Mouse (Mus musculus): ENCODE results near the gene Dynlt1a.
A peak's percentile ranks its signal among the peaks of the same experiment; 100 is the strongest.
"Not testable (repeated sequence)": the region's sequence is repeated elsewhere in the genome, so short reads cannot be mapped to it uniquely, and the experiment has no call there.

Dynlt1a gene

DNA sequence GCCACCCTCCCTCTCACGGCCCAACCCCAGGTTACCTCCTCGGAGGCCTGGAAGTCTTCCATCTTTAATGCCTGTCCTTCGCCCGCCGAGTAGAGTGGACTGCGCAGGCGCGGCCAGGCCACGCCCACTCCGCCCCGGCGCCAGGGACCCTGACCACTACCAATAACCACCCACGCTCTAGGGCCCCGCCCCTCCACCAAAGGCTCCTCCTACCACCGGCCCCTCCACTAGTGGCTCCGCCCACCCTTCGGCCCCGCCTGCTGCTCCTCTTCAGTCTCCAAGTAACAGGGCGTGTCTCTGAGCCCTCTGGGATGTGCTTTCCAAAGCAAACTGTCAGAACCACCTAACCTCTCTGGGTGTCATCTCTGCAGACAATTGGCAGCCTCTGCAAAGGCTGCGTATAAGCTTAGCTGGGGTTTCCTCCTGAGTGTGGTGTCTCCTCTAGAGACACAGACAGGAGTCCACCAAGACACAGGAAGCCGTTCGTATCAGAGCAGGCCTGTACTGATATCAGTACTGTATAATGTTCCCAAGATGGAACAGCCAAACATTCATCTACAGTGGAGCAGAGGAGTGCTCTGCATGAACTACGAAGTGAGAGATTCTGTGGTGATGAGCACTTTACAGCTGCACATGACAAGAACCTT is at the start of gene Dynlt1a:
Gene Dynlt1a, minus strand, starts transcription at position 162 of the 647 bp plus-strand sequence.
- DNase-seq (ENCODE audit: low spot score in 2 of 2) = peak; percentile 100

DNA sequence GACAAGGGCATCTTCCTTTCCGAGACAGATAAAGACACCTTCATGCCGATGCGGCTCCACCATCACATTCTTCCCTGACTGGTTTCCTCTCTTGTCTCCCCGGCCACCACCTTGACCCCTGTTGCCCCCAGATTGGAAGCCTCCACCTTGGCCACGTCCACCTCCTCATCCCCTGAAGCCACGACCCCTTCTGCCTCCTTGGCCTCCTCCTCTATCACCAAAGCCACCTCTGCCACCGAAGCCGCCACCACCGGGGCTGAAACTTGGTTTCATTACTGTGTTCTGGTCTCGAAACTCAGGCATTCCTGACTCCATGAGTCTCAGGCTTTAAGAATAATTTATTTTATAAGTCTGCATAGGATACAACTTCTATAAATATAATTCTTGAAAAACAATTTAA is 38.0 kb upstream of the Dynlt1a start:
- DNase-seq (ENCODE audit: low spot score in 2 of 2) = peak; percentile 6 to 34

DNA sequence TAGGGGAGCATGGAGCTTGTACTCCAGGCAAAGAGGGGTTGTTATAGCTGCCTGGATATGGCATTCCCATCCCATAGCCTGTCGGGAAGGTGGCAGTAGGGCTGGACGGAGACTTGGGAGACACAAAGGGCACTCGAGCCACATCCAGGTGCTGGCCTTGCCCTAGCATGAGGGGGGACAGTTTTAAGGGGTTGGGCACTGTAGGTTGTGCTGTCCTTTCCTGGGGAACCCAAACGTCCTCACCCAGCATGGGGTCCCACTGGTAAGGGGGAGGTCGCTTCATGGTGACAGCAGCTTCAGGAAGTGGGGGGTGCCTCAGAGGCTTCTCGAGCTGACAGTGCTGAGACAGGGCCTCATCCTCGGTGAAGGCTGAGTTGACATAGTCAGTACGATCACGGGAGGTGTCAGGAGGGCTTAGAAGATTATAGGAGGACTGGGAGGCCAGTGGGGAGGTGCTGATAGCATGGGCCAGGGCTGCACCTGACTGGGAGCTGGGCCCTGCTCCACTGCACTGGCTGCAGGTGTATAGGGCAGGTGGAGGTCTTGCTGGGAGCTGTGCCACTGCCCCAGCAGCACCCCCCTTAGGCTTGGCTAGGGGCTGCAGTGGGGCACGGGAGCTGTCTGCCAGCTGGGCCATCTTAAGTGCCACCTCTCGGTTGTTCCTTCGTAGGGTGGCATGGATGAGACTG is 25.4 kb upstream of the Dynlt1a start:
- not testable (repeated sequence) for DNase-seq (ENCODE audit: low spot score in 2 of 2)

DNA sequence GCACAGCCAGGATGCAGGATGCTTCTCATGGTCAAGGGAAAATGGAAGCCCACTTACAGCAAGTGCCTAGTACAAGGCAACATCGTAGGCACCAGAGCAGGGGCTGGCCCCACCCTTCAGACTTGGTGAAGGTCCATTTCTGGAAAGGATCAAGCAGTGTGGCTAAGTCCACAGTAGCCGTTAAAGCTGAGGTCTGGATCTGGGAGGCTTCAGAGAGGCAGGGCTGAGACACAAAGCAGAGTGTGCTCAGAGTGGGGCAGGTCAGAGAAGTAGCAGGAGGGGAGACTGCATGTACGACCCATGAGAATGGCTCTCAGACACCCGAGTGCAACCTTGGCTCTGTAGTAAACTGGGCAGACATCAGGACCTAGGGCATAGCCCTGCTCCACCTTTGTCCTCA is 11.7 kb upstream of the Dynlt1a start:
- not testable (repeated sequence) for DNase-seq (ENCODE audit: low spot score in 2 of 2)

DNA sequence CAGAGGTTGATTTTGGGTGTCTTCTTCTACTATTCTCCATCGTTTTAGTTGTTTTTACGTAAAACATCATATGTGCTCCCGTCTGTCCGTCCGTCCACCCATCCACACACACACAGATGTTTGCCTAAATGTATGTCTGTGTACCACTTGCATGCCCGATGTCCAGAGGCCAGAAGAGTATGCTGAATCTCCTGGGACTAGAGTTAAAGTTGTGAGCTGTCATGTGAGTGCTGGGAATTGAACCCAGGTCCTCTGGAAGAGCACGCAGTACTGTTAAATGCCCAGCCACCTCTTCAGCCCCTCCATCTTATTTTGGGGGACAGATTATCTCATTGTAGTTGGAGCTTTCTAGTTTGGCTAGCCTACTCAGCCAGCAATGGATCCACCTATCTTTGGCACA is 10.3 kb upstream of the Dynlt1a start:
- not testable (repeated sequence) for DNase-seq (ENCODE audit: low spot score in 2 of 2)

DNA sequence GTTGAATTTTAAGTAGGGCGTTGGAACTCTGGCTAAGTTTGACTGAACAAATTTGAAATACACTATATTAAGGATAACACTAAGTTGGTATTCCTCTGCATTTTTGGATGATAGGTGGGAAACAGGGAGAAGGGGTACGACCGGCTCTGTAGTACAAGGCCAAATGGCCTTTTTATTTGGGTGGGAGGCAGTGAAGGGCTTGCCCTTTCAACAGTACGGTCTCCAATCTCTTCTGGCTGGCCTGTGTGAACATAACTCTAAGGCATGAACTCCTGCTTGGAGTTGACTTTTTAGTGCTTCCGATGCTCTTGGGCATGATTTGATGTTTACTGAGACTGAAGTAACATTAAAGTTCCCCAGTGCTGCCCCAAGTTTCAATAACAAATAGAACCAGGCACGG is 8.2 kb upstream of the Dynlt1a start:
- DNase-seq (ENCODE audit: low spot score in 2 of 2) = not testable (repeated sequence)

DNA sequence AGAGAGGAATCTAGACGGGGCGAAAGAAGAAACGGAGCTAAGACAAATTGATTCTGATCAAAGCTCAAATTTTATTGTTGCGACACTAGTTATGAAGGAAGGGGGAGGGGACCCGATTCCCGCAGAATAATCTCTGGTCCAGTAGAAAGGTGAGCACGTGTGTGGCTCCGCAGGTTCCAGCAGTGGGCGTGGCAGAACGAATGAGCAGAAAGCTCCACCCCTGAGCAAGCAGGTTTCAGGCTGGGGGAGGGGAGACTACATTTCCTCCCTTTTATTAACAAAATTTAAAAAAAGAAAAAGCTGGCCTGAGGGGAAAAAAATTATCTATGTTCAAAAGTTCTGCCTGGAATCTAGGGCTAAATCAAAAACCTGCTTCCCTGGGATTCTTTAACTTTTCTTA is 7.7 kb upstream of the Dynlt1a start:
- not testable (repeated sequence) for DNase-seq (ENCODE audit: low spot score in 2 of 2)

DNA sequence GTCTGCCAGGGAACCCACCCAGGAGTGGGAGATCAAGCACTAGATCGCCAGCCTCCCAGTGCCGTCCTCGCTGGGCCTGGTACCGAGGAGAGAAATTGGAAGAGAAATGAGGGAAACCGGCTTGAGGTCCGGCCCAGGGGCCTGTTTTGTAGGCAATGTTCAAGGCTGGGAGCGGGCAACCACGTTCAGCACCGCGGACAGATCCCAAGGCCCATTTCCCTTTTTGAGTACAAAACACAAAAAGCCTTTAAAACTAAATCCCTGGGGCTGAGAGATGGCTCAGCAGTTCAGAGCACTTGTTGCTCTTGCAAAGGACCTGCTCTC is 4.4 kb upstream of the Dynlt1a start:
- DNase-seq (ENCODE audit: low spot score in 2 of 2) = not testable (repeated sequence)

DNA sequence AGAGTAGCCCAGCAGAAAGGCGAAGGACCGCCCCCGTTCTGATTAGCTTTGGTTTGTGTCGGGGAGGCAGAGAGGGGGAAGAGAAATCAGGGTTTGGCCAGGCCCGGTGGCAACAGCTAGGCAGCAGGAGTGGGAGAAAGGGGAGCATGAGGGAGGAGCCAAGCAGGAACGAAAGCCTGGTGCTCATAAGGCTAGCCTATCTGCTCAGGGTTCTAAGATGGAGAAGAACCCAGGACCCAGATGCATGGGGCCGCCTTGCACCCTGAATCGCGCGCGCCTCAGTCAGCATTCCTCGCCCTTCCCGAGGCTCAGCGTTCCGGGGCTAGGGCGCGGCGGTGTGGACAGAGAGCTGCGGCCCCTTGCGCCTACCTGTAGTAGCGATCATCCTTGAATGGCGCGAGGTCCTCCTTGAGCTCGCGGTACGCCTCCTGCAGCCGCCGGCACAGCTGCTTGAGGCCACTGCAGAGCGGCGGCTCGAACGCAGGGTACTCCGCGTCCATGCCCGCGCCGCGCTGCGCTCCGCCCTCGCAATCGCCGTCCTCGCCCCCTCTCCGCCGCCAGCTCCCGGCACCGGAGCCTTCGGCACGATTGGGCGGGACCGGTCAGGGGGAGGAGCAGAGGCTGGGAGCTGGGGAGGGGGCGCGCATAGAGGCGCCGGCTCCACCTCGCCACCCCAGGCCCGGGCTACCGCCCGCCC is 3.9 kb upstream of the Dynlt1a start:
- not testable (repeated sequence) for DNase-seq (ENCODE audit: low spot score in 2 of 2)

DNA sequence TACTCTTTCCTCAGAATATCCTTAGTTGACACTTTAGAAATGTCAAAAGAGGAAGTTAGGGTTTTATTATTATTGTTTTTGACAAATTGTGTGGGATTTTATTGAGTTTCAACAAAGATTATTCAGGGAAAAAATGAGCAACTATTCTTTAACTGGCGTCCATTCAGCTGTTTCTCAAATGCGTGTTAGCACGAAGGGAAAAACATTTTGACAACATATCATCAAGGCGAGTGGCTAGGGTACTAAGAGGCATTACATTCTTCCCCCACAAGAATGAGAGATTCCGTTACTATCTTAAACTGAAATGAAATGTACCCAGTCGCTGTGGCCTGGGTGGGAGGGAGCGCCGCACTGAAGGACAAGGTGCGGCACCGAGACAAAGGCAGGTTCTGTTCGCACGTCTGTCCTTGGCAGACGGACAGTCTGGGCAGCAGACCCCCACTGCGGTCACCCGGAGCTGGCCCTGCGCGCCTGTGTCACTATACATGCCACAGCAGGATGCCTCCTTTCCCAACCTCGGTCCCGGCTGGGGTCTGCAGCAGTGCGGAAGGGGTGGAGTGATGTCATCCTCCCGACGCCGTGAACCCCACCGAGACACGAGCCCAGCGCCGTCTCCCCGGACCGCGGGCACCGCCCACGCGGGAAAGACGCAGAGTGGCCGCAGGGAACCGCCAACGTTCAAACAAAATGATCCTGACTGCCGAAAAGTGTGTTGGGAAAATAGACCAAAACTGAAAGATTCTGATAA is 747 bp downstream of the Dynlt1a start:
- DNase-seq (ENCODE audit: low spot score in 2 of 2) = peak; percentile 73 to 81

DNA sequence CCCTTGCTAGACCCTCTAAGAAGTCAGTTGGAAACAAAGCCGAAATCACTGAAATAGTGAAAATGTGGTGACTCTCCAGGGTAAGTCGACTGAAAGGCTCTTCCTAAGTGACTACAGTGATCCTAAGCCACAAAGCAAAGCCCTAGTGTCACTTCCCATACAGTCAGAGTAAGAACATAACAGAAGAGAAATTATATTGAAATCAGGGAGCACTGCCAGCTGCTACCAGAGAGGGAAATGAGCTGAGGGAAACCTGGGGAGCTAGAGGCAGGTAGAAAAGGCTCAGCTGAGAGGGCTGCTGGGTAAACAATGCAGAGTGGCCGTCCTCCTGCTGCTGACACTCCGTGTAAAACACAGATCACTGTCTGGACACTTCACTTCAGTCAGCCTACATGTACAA is 1.6 kb downstream of the Dynlt1a start:
- DNase-seq (ENCODE audit: low spot score in 2 of 2) = not testable (repeated sequence)

DNA sequence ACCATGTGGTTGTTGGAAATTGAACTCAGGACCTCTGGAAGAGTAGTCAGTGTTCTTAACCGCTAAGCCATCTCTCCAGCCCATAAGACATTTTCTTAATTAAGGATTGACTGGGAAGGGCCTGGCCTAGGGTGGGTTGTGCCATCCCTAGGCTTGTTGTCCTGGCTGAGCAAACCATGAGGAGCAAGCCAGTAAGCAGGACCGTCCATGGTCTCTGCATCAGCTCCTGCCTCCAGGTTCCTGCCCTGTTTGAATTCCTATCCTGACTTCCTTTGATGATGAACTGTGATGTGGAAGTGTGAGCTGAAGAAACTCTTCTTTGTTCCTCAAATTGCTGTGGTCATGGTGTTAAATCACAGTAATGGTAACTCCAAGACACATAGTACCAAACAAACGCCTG is 2.8 kb downstream of the Dynlt1a start:
- DNase-seq (ENCODE audit: low spot score in 2 of 2) = not testable (repeated sequence)

DNA sequence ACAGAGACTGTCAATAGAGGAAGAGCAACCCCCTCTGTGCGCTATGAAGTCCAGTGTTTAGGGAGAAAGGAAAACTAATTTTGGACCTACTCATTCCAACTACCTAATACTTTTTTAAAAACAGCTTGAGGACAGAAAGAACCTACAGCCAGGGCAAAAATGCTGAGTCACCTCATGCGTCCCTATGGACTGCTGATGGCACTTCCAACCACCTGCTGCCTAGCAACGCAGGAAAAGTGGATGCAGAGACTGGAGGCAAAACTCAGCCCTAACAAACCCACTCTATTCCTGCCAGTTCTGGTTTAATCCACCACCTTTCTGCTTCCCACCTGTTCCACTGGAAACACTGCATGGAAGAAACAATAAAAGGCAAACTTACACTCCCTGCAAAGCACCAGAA is 4.5 kb downstream of the Dynlt1a start:
- DNase-seq (ENCODE audit: low spot score in 2 of 2) = not testable (repeated sequence)

DNA sequence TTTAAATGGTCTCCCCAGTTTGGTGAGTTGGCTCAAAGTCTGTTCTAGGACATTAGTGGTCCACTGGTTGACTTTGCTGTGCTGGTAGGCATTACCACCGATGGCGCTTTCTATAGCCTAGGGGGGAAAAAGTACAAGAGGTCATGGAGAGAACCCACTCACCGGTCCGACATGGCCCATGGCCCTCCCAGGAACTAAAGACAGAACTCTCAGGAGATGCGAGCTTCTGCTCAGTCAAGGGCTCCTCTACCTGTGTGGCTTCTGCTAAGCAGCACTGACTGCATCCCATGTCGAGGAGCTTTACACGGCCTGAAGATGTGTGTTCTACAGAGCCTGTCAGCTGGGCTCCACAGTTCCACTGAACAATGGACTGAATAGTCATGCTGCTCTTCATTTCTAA is 5.6 kb downstream of the Dynlt1a start:
- not testable (repeated sequence) for DNase-seq (ENCODE audit: low spot score in 2 of 2)

DNA sequence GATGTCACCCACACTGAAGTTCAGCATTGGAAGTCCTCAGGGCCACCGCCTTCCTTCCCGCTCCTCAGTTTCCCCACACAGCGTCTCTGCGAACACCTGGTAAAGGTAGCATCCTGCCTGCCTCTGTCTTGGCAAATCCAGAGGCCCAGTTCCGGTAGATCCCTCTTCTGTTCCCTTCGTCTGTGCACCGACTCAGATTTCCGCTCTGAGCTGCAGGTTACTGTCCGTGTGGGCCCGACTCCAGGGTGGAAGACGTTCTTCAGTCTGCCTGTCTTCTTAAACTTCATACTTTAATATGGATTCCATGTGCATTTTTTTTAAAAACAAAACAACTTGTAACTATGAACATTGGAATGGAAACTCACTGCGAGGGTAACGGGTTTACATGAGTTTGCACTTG is 10.8 kb downstream of the Dynlt1a start:
- DNase-seq (ENCODE audit: low spot score in 2 of 2) = not testable (repeated sequence)

DNA sequence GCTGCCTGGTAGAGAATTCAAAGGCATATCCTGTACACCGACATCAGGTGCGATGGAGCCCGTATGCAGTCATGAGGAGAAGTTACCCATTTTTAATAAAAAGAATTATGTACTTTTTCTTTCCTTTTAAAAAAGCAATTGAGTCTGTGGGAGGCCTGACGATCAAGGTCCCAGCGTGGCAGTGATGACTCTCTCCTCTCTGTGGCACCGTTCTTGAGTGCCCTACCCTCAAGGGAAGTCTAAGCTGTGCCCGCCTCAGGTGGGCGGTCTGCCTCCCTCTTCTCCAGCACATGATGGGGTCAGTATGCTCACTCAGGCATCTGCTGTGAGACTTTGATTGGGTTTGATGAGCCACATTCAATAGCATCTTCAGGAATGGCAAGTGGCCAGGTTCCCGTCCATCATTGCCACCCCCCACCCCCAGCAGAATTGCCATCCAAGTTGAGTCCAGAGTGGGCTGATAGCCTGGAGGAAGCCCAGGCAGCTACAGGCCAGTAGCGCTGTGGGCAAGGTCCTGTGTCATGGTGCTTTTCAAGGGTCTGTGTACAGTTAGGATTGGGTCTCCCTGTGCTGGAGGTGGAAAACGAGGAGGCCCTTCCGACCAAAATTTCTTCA is 11.5 kb downstream of the Dynlt1a start:
- not testable (repeated sequence) for DNase-seq (ENCODE audit: low spot score in 2 of 2)

DNA sequence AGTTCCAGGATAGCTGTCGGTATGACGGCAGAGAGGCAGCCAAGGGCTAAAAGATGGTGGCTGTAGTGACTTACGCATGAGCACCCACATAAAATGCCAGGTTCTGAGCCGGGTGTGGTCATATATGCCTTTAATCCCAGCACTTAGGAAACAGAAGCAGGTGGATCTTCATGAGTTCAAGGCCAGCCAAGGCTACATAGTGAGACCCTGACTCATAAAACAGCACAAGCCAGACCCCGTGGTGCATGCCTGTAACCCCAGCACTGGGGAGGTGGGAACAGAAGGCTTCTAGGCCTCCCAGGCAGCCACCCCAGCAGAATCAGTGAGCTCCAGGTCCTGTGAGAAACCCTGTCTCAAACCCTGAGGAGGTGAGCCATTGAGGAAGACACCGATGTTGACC is 12.4 kb downstream of the Dynlt1a start:
- not testable (repeated sequence) for DNase-seq (ENCODE audit: low spot score in 2 of 2)

DNA sequence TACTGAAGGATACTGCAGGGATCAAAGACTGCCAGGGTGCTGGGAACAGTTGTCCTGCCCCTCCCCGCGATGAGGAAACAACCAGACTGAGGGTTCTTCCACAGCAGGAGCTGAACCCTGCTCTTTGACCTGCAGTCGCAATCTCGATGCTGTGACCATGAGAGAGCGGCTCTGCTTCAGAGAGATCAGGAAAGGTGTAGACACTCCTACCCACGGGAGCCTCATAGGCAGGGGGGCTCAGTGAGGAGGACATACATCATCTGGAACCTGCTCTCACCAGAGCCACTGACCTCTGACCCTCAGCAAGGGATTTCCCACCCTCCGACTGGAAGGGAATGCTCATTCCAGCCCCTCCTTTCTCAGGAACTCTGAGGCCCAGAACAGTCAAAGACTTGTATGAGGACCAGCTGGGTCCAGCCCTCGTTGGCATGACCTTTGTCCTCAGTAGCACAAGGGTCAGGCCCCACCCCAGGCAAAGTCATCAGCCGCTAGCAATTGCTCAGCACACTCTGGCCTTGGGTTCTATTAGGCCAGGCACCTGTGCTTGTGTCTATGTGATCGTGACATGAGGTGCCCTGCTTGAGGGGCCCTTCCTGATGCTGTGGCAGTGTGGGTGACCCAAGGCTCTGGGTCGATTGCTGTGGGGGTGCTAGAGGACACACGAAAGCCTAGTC is 17.0 kb downstream of the Dynlt1a start:
- DNase-seq (ENCODE audit: low spot score in 2 of 2) = not testable (repeated sequence)

DNA sequence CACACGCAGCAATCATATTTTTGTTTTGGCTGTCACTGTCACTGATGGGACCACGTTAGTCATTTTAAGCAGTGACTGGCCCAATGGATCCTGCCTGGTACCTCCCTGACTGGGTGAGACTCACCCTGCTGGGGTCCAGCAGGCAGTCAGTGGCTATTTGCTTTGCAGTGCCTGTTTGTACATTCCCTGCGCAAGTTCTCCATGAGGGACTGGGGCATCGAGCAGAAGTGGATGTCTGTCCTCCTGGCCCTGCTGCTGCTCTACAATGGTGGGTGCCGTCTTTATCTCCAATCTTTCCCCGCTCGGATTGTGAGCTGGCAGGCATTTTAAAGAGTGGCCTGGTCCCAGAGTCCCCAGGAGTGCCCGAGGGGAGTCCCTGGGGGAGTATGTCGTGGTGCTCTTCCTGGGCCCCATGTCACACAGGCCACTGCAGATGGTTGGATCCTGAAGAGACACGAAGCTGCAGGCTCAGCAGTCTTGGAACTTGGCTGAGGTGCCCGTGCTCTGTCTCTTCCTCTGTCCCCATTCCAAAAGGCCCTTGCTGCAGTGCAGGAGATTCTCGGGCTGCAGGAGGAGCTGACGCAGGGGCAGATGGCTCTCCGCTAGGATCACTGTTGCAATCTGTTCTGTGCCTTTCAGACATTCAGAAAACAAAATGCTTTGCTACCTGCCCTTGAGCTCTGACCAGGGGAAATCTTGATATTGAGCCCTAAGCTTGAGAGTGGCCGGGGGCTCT is 20.1 kb downstream of the Dynlt1a start:
- not testable (repeated sequence) for DNase-seq (ENCODE audit: low spot score in 2 of 2)

DNA sequence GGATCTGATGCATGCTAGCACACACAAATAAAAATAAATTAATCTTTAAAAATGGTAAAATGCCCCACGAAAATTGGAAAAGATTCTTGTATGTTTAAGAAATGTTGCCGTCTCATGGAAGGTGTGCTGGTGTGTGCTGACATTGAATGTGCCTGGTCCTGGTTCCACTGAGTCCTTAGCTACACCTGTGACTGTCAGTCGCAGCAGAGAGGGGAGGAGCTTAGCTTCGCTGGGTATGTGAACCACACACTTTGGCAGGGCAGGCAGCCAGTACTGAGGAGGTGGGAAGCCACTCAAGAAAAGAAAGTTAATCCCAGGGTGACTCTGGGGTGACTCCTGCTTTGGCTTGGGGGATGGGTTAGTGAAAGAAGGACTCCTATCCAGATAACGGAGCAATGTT is 23.4 kb downstream of the Dynlt1a start:
- not testable (repeated sequence) for DNase-seq (ENCODE audit: low spot score in 2 of 2)

Measured in cerebellum, postnatal 4 days (tissue).